16 mouse cellular contexts compared by ENCODE assay signal in the genomic region with DNA sequence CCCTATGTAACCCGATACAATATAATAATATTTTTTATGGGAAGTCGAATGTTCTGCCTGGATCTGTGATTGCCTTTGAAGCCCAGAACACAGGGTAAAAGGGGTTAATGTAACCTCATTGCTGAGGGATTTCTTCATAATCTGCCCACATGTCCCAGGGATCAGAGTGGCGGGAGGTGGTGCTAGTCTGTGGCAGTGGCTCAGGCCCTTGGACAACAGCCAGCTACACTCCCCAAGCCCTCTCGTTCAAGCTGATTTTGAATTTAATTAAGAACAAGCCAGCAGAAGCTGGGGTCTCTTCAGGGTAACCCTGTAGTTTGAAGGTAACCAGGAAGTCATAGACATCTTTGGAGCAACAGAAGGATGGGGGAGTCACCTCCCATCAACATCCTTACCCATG.
DNase-seq lines count a peak whose midpoint lies in the region; ATAC-seq lines count a peak whose summit lies in the region.
"Had no signal": no experiment of that assay in that cellular context is flagged by ENCODE, and none has a peak within 500 bp of the region (broad histone marks: within the 10 kb centered on the region; RNA-seq: fewer than 3 reads in every experiment).

No protein-coding gene starts in this region.

- no peak overlapping the region for H3K9ac ChIP-seq in kidney, embryonic 14.5 days (ENCODE audit: low read depth, low read length)
- H3K9ac ChIP-seq in midbrain, embryonic 14.5 days (replicated peaks; ENCODE audit: low read length): no peak overlapping the region
- H3K9ac ChIP-seq: forebrain, embryonic 12.5 days; liver, embryonic 13.5 days; midbrain, embryonic 15.5 days had no signal

- 49% methylated on average over 4 of the region's 4 CpGs for WGBS in kidney, embryonic 14.5 days
- 50% methylated on average over 4 of the region's 4 CpGs for WGBS in midbrain, embryonic 14.5 days
- WGBS in midbrain, embryonic 10.5 days: 83% methylated on average over 4 of the region's 4 CpGs

- no peaks in the 10 kb centered on the region for H3K27me3 ChIP-seq in kidney, embryonic 14.5 days (ENCODE audit: control insufficient read depth, insufficient read depth, low read length)
- no peaks in the 10 kb centered on the region for H3K27me3 ChIP-seq in midbrain, embryonic 14.5 days (ENCODE audit: control insufficient read depth, insufficient read depth, low read length)
- peaks cover 6% of the 10 kb centered on the region; the same call in 1 of the 2 replicates for H3K27me3 ChIP-seq in midbrain, embryonic 10.5 days (ENCODE audit: low read depth, poor library complexity, severe bottlenecking)
- H3K27me3 ChIP-seq: forebrain, embryonic 12.5 days; liver, embryonic 13.5 days; midbrain, embryonic 15.5 days had no signal

- DNase-seq in adrenal gland, postnatal 14 days: peak; percentile 8
- no peak for DNase-seq in adrenal gland, adult 2 months
- peak; percentile 17 for DNase-seq in kidney, postnatal 10 days
- peak; percentile 59 for DNase-seq in midbrain, embryonic 14.5 days
- no peak for DNase-seq in midbrain, embryonic 10.5 days (ENCODE audit: low spot score)
- DNase-seq in retina, postnatal 7 days (ENCODE audit: low read depth, low spot score): peak; percentile 55
- DNase-seq in heart, postnatal 14 days: no peak
- DNase-seq: cerebellum, adult 8-10 months; kidney, adult 2 months; liver, embryonic 13.5 days; right cerebral cortex, postnatal 25 days; thymus, postnatal 14 days had no signal

- no peak overlapping the region for H3K27ac ChIP-seq in kidney, embryonic 14.5 days (ENCODE audit: low read depth, low read length)
- H3K27ac ChIP-seq in midbrain, embryonic 14.5 days (replicated peaks; ENCODE audit: low read depth, low read length): no peak overlapping the region
- H3K27ac ChIP-seq in midbrain, embryonic 10.5 days (replicated peaks): no peak overlapping the region
- H3K27ac ChIP-seq: forebrain, embryonic 12.5 days; heart, embryonic 10.5 days; liver, embryonic 13.5 days; midbrain, embryonic 15.5 days had no signal

- ATAC-seq in kidney, embryonic 14.5 days (ENCODE audit: low FRiP score, low TSS enrichment): no peak
- no peak; the same call in 1 of the 2 replicates for ATAC-seq in midbrain, embryonic 14.5 days (ENCODE audit: low FRiP score, low TSS enrichment)
- ATAC-seq: midbrain, embryonic 15.5 days had no signal

- H3K4me2 ChIP-seq in kidney, embryonic 14.5 days (replicated peaks; ENCODE audit: low read depth, low read length): no peak overlapping the region
- H3K4me2 ChIP-seq in midbrain, embryonic 14.5 days (ENCODE audit: low read length): no peak overlapping the region
- H3K4me2 ChIP-seq: forebrain, embryonic 12.5 days; liver, embryonic 13.5 days; midbrain, embryonic 15.5 days had no signal

- H3K4me3 ChIP-seq in kidney, embryonic 14.5 days (ENCODE audit: low read length): no peak overlapping the region
- no peak overlapping the region for H3K4me3 ChIP-seq in midbrain, embryonic 14.5 days (replicated peaks; ENCODE audit: low read depth, low read length)
- H3K4me3 ChIP-seq in midbrain, embryonic 10.5 days: no peak overlapping the region
- H3K4me3 ChIP-seq: forebrain, embryonic 12.5 days; heart, embryonic 10.5 days; liver, embryonic 13.5 days; midbrain, embryonic 15.5 days had no signal

- intact Hi-C loops in heart, postnatal 14 days (cut with DNase I): no loop called here

- H3K36me3 ChIP-seq in kidney, embryonic 14.5 days (ENCODE audit: control insufficient read depth, insufficient read depth, low read length): no peaks in the 10 kb centered on the region
- H3K36me3 ChIP-seq in midbrain, embryonic 14.5 days (ENCODE audit: control insufficient read depth, insufficient read depth, low read length): no peaks in the 10 kb centered on the region
- no peaks in the 10 kb centered on the region for H3K36me3 ChIP-seq in midbrain, embryonic 10.5 days
- H3K36me3 ChIP-seq: forebrain, embryonic 12.5 days; heart, embryonic 10.5 days; liver, embryonic 13.5 days; midbrain, embryonic 15.5 days had no signal

- peaks cover 6% of the 10 kb centered on the region for H3K4me1 ChIP-seq in kidney, embryonic 14.5 days (ENCODE audit: control insufficient read depth, insufficient read depth, low read length)
- H3K4me1 ChIP-seq in midbrain, embryonic 14.5 days (ENCODE audit: control insufficient read depth, insufficient read depth, low read length): peaks cover 6% of the 10 kb centered on the region; the same call in 1 of the 2 replicates
- peaks cover 32% of the 10 kb centered on the region for H3K4me1 ChIP-seq in midbrain, embryonic 10.5 days
- H3K4me1 ChIP-seq: heart, embryonic 10.5 days; liver, embryonic 13.5 days; midbrain, embryonic 15.5 days had no signal

- no peaks in the 10 kb centered on the region for H3K9me3 ChIP-seq in kidney, embryonic 14.5 days (ENCODE audit: control insufficient read depth, low read length)
- H3K9me3 ChIP-seq in midbrain, embryonic 14.5 days (ENCODE audit: control insufficient read depth, low read length): no peaks in the 10 kb centered on the region
- H3K9me3 ChIP-seq in midbrain, embryonic 10.5 days (replicated peaks): no peaks in the 10 kb centered on the region
- H3K9me3 ChIP-seq: forebrain, embryonic 12.5 days; heart, embryonic 10.5 days; liver, embryonic 13.5 days; midbrain, embryonic 15.5 days had no signal

Comparison
In these comparisons a context has a peak if more than half of its experiments do, and no peak if none do; other contexts are left out.
1. DNase-seq: peak in adrenal gland, postnatal 14 days (single experiment), kidney, postnatal 10 days (single experiment), midbrain, embryonic 14.5 days (single experiment) and retina, postnatal 7 days (single experiment); none in adrenal gland, adult 2 months (single experiment), midbrain, embryonic 10.5 days (single experiment) and heart, postnatal 14 days (0 of 2).